Mouse (Mus musculus): ENCODE results near the gene Lin52. TPM values are rescaled to one million over a fixed set of nuclear protein-coding genes. Genes with fewer than 3 reads are reported as not detected.

Lin52 gene
- polyA plus RNA-seq, 1 experiment: 26.3 TPM

DNA sequence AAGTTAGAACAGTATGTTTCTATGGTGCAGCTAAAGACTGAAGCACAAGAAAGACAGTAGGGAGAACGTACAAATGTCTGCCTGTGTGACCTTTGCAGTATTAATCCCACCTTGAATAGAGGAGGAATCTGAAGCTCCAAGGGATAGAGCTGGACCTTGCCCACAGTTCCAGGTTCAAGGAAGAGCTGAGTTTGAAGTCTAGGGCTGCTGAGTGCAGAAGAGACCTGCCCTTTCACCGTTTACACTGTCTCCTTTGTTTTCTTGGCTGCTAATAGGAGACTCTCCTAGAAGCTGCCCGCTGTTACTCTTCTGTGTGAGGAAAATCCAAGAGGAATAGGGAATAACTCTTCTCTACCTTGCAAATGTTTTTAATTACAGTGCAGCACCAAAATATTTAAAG lies 72.5 kb downstream of the Lin52 start:
- 39% methylated on average over 3 of the region's 3 CpGs for WGBS
- Histone ChIP-seq H3K36me3 (ENCODE audit: control insufficient read depth, insufficient read depth, low read length) (no peaks in the 10 kb centered on the region), H3K4me1 (ENCODE audit: control insufficient read depth, insufficient read depth, low read length) (peaks cover 11% of the 10 kb centered on the region; the same call in 1 of the 2 replicates), H3K27me3 (replicated peaks; ENCODE audit: control insufficient read depth, insufficient read depth, low read length) (no peaks in the 10 kb centered on the region), H3K4me3 (ENCODE audit: insufficient read depth, low read depth, low read length) (no peak overlapping the region), H3K27ac (ENCODE audit: insufficient read depth, low read depth, low read length) (no peak overlapping the region)
- peak; percentile 72 for DNase-seq
- TF ChIP-seq POLR2A (IDR thresholded peaks at IDR 0.05; ENCODE audit: low read depth, low read length): no peak

DNA sequence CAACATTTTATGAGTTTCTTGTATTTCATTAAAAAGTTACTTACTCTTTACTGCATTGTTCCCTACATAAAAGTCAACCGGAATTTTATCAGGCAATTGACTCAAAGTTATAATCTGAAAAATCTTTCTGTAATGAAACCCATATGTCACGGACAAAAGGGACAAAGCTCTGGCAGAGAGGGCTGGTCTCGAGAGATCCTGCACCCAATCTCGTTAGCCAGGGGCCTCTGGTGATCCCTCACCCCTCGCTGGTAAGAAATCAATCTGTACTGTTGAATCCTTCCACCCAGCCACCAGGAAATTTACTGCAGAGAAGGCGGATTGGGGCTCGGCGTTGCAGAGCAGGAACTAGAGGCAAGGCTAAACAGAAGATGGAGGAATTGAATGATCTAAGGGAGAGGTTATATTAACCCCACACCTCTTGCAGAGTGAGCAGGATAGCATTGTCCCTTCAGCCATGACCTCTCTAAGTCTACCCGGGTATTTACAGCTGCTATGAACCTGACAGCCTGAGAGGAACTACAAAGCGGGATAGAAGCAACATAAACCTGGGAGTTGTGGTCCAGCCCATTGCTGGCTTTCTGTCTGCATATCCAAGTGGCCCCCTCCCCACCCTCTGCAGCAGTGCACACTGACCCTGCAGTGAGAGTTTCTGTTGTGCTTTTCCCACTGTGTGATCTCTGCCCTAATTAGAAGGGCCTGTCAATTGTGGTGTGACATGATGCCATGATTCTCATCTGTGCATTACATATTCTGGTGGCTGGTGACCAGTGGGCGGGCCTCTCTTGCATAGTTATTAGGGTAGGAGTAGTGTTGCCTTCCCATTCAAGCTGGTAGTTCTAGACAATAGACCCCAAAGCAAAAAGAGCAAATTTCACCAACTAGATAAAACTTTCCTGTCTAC lies 73.2 kb downstream of the Lin52 start:
- Histone ChIP-seq H3K4me1 (ENCODE audit: control insufficient read depth, insufficient read depth, low read length) (peaks cover 11% of the 10 kb centered on the region; the same call in 1 of the 2 replicates), H3K36me3 (ENCODE audit: control insufficient read depth, insufficient read depth, low read length) (no peaks in the 10 kb centered on the region), H3K27ac (ENCODE audit: insufficient read depth, low read depth, low read length) (no peak overlapping the region), H3K4me3 (ENCODE audit: insufficient read depth, low read depth, low read length) (no peak overlapping the region), H3K27me3 (replicated peaks; ENCODE audit: control insufficient read depth, insufficient read depth, low read length) (no peaks in the 10 kb centered on the region)
- TF ChIP-seq POLR2A (IDR thresholded peaks at IDR 0.05; ENCODE audit: low read depth, low read length): no peak
- TF ChIP-seq CTCF (conservative IDR thresholded peaks at IDR 0.05; ENCODE audit: insufficient read depth, insufficient read length, low read depth, low read length): no peak
- WGBS: 61% methylated on average over 11 of the region's 11 CpGs
- no peak for DNase-seq

DNA sequence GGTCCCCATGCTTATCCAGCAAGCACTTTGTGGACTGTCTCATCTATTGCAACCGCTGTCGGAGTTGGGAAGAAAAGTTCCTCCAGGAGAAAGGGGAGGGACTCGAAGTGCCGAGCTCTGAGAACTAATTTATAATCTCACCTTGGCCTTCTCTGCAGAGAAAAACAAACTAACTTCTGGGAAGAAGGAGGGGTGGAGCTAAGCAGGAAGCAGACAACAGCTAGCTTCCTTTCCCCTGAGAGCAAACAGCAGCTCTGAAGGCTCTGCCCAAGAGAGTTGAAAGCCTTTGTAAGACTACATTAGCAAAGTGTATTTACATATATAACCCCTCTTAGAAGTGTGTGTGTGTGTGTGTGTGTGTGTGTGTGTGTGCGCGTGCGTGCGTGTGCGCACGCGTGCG lies 74.2 kb downstream of the Lin52 start:
- no peaks in the 10 kb centered on the region for H3K36me3 ChIP-seq (ENCODE audit: control insufficient read depth, insufficient read depth, low read length)
- no peak overlapping the region for H3K4me3 ChIP-seq (ENCODE audit: insufficient read depth, low read depth, low read length)
- WGBS: 66% methylated on average over 12 of the region's 12 CpGs
- peak; percentile 57 for DNase-seq
- H3K27ac ChIP-seq (ENCODE audit: insufficient read depth, low read depth, low read length): no peak overlapping the region
- no peak for TF ChIP-seq POLR2A (IDR thresholded peaks at IDR 0.05; ENCODE audit: low read depth, low read length)
- TF ChIP-seq CTCF (conservative IDR thresholded peaks at IDR 0.05; ENCODE audit: insufficient read depth, insufficient read length, low read depth, low read length): no peak
- H3K27me3 ChIP-seq (replicated peaks; ENCODE audit: control insufficient read depth, insufficient read depth, low read length): no peaks in the 10 kb centered on the region
- peaks cover 11% of the 10 kb centered on the region; the same call in 1 of the 2 replicates for H3K4me1 ChIP-seq (ENCODE audit: control insufficient read depth, insufficient read depth, low read length)

DNA sequence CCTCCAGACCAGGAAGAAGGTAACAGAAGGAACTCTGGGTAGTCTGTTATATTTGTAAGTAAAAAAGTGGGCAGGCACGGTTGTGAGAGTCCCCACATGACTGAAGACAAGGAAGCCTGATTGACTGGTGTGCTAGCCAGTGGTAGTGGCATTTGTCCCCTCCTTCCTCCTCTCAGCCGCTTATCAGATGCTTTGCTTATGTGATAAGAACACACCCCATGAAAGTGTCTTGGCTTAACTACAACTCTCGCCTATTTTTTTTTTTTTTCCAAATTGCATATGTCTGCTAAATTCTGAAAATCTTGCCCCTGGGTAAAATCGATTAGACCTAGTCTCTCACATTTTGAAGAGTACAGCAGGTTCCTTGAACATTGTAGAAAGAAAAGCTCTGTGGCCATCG lies 79.2 kb downstream of the Lin52 start:
- no peak overlapping the region for H3K27ac ChIP-seq (ENCODE audit: insufficient read depth, low read depth, low read length)
- no peak for TF ChIP-seq CTCF (conservative IDR thresholded peaks at IDR 0.05; ENCODE audit: insufficient read depth, insufficient read length, low read depth, low read length)
- no peak for TF ChIP-seq POLR2A (IDR thresholded peaks at IDR 0.05; ENCODE audit: low read depth, low read length)
- H3K27me3 ChIP-seq (replicated peaks; ENCODE audit: control insufficient read depth, insufficient read depth, low read length): no peaks in the 10 kb centered on the region
- WGBS: 84% methylated on average over 5 of the region's 5 CpGs
- no peaks in the 10 kb centered on the region for H3K36me3 ChIP-seq (ENCODE audit: control insufficient read depth, insufficient read depth, low read length)
- H3K4me3 ChIP-seq (ENCODE audit: insufficient read depth, low read depth, low read length): no peak overlapping the region
- H3K4me1 ChIP-seq (ENCODE audit: control insufficient read depth, insufficient read depth, low read length): peaks cover 6% of the 10 kb centered on the region
- DNase-seq: no peak

DNA sequence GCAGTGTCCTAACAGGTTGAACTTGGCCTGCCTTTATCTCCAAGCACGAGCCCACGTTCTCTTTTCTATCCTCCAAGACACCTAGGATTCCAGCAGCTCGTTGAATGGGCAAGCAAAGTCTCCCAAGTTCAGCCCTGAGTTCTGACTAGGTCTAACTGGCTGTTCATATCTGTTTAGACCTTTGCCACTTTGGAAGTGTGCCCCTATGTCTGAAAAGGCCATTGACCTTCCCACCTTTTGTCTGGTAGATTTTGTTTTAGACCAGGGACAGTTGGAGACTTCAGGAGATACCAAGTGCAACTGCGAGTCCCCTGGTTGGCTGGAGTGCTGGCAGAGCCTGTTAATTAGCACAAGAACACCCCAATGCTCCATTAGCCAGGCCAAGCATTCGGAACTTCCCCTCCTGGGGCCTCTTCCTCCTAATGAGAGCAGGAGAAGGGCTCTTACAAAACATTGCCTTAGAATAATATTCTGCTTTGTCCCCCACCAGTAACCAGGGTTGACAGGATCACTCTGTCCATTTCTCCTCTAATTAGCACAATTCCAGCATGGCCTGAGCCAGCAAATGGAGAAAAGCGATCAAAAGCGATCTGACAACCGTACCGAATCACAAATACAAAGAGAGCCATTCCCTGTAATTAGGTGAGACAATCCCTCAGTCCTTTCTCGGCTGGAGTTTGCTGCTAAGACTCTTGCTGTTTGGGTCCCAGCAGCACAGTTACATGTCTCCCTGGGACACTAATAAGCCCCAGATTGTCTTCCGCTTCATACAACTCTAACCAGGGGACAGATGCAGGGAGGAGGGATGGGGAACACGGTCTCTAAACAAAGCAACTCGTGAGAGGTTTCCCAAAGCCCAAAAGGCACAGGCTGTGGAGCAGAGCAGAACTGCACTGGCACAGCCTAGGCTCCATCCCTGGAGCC lies 80.9 kb downstream of the Lin52 start:
- WGBS: 77% methylated on average over 13 of the region's 13 CpGs
- TF ChIP-seq CTCF (conservative IDR thresholded peaks at IDR 0.05; ENCODE audit: insufficient read depth, insufficient read length, low read depth, low read length) (no peak), POLR2A (IDR thresholded peaks at IDR 0.05; ENCODE audit: low read depth, low read length) (no peak)

DNA sequence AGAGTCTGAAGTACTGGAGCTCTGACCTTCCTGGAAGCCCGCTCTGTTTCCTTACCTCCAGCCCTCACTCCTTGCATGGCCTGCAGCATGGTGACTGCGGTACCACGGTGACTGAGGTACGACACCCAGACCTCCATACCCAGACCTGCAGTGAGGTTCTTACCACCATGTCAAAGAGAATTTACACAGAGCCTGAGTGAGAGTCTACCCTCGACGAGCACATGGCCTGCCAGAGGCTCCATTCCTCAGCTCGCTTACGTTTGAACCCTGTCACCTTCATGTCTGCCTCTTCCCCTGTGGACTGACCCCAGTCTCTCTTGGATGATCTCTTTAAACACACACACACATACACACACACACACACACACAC lies 81.6 kb downstream of the Lin52 start:
- H3K4me3 ChIP-seq (ENCODE audit: insufficient read depth, low read depth, low read length): no peak overlapping the region
- no peaks in the 10 kb centered on the region for H3K27me3 ChIP-seq (replicated peaks; ENCODE audit: control insufficient read depth, insufficient read depth, low read length)
- peaks cover 6% of the 10 kb centered on the region; the same call in 1 of the 2 replicates for H3K4me1 ChIP-seq (ENCODE audit: control insufficient read depth, insufficient read depth, low read length)
- DNase-seq: no peak
- TF ChIP-seq POLR2A (IDR thresholded peaks at IDR 0.05; ENCODE audit: low read depth, low read length) (no peak), CTCF (conservative IDR thresholded peaks at IDR 0.05; ENCODE audit: insufficient read depth, insufficient read length, low read depth, low read length) (no peak)
- no peaks in the 10 kb centered on the region for H3K36me3 ChIP-seq (ENCODE audit: control insufficient read depth, insufficient read depth, low read length)
- 80% methylated on average over 8 of the region's 8 CpGs for WGBS
- H3K27ac ChIP-seq (ENCODE audit: insufficient read depth, low read depth, low read length): no peak overlapping the region

More for the DNA sequence above, 80.9 kb downstream of the Lin52 start:
- no peaks in the 10 kb centered on the region for H3K27me3 ChIP-seq (replicated peaks; ENCODE audit: control insufficient read depth, insufficient read depth, low read length)
- H3K36me3 ChIP-seq (ENCODE audit: control insufficient read depth, insufficient read depth, low read length): no peaks in the 10 kb centered on the region
- peaks cover 6% of the 10 kb centered on the region; the same call in 1 of the 2 replicates for H3K4me1 ChIP-seq (ENCODE audit: control insufficient read depth, insufficient read depth, low read length)
- no peak for DNase-seq
- H3K27ac ChIP-seq (ENCODE audit: insufficient read depth, low read depth, low read length): no peak overlapping the region
- H3K4me3 ChIP-seq (ENCODE audit: insufficient read depth, low read depth, low read length): no peak overlapping the region
